Mouse (Mus musculus) heart, adult 2 months (tissue): ENCODE measurements at regions not wholly inside any gene's neighbourhood (a gene's known extent, or its start where the extent isn't known, plus 50 kb on each side); places are given as distances from the start of the nearest gene placed in this dataset.

Experiments
- EP300 ChIP-seq: fragments of 200-500 bp; IDR thresholded peaks from 2 replicates; pipeline ENCODE4 v1.6.1; 2011; ENCODE audit warnings: low read depth, low read length, control low read depth; ENCODE audit not compliant: insufficient read depth
- POLR2A ChIP-seq: fragments of 200-500 bp; IDR thresholded peaks from 2 replicates; pipeline ENCODE4 v1.6.1; 2011; ENCODE audit warnings: mild to moderate bottlenecking, low read depth, low read length, control low read depth; ENCODE audit not compliant: insufficient read depth

DNA sequence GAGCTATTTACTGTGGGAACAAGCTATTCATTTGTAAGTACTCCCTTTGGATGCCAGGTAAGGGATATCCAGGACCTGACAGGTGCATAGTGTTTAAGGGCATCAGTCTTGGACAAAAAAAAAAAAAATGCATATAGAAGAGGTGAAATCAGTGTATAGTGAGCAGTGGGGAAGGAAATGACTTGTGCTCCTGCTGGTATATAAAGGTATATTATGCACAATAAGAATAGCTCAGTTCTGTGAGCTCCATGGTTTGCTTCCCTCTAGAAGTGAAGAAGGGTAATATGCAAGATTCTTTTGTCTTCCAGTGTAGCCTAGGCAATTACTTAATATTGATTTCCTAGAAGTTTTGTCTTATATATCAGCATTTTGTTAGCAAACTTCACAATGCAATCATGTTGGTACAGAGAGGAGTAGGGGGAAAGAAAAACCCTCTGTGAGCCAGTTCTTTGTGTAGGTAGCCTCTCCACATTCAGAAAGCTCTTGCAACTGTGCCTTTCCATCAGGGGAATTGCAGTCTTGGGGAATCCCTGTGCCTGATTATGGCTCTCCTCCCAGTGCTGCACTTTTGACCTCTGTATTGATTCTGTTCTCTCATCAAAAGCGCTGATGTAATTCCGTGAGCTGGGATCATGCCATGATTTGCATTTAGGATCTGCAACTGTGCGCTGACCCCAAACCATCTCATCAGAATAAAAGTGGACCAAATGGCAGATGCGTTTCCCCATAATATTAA is 840.7 kb upstream of the Gm5150 start:
- TF ChIP-seq EP300 (no peak), POLR2A (no peak)
